Mouse (Mus musculus) heart, adult 2 months (tissue): Measurements from ENCODE around the gene Calcoco1.

Experiments used
- CTCF ChIP-seq: fragments of 200-600 bp; IDR thresholded peaks from 2 replicates; pipeline ENCODE4 v1.8.1; 2022; ENCODE audit warnings: antibody characterized with exemption, mild to moderate bottlenecking, moderate library complexity
- EP300 ChIP-seq: fragments of 200-500 bp; IDR thresholded peaks from 2 replicates; pipeline ENCODE4 v1.6.1; 2011; ENCODE audit warnings: low read depth, low read length, control low read depth; ENCODE audit not compliant: insufficient read depth
- POLR2A ChIP-seq: fragments of 200-500 bp; IDR thresholded peaks from 2 replicates; pipeline ENCODE4 v1.6.1; 2011; ENCODE audit warnings: mild to moderate bottlenecking, low read depth, low read length, control low read depth; ENCODE audit not compliant: insufficient read depth

GRCm38 (mm10) chr15:102721016-102721898 is 721 bp downstream of the Calcoco1 start:
- no peak for TF ChIP-seq POLR2A
- no peak for TF ChIP-seq EP300
- no peak for TF ChIP-seq CTCF
